Mouse (Mus musculus) mesoderm, embryonic 11.5 days (tissue): Measurements from ENCODE around the gene Pomgnt2.
A peak's percentile ranks its signal among the peaks of the same experiment; 100 is the strongest.

Source experiments
- DNase-seq: peaks from one replicate; pipeline ENCODE4 v3.0.0-alpha.2; 2012; ENCODE audit warnings: low read depth, low spot score

The Pomgnt2 gene

DNA sequence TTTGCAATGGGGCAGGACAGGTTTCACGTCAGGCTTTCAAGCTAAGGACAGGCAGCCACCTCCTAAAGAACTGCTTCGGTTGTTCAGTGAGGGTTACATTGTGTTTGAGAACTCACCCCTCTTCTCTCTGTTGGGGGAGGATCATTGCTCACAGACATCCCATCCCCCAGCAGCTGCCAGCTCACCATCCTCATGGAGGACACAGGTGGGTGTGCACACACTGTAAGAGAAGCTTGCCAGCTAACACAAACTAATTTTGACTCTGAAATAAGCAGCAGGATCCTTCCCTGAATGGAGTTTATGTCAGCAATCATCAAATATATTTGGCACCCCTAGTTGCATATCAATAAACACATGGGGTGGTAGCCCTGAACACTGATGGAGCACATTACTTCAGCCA lies 15.9 kb upstream of the Pomgnt2 start:
- DNase-seq = no peak

DNA sequence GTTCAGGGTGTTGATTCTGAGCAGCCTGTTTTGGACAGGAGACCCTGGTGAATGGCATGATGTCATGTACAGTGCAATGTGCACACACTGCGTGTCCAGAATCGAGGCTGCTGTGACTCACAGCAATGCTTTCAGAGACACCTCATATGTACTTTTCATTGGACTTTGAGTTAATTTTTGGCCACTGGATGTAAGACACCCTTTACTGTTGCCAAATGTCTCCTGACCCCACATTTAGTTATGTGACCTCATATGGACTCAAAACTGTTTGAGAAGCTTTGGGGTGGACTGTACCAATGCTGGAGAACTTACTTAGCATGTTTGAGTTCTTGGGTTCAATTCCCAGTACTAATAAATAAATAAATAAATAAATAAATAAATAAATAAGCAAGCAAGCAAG lies 13.8 kb upstream of the Pomgnt2 start:
- DNase-seq = no peak

DNA sequence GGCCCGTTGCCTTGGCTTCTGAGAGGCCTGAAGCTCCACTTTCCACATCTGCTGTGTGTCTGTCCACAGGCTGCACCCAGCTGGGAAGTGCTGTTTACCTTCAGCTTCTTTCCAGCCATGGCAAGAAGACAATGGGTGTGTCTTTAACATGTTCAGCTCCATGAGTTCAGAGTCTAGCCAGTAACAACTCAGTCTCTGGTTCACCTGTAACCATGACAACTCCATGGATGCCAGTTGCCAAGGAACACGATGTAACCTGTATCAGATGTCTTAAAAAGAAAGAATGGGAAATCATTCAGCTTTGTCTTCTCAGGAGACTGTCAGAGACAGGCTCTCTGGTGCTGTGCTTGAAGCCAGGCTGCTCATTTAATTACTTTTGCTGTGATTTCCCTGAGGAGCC lies 12.0 kb upstream of the Pomgnt2 start:
- DNase-seq = no peak

DNA sequence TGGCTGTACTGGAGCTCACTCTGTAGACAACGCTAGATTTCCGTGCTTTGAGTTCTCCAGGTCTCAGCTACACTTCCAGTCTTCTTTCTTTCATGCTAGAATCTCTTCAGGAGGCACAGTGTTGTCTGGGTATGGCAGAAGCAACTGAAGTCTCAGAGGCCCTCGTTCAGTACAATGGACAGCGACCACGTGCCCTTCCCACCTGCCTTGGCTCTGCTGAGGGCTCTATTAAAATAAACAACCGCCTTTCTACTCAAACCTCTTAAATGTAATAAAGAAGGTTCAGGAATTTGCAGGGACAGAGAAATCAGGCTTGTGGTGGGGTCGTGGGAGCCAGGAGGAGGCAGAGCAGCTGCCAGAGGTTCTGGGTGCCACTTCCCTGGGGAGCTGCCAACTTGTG lies 9.7 kb upstream of the Pomgnt2 start:
- peak; percentile 78 for DNase-seq

DNA sequence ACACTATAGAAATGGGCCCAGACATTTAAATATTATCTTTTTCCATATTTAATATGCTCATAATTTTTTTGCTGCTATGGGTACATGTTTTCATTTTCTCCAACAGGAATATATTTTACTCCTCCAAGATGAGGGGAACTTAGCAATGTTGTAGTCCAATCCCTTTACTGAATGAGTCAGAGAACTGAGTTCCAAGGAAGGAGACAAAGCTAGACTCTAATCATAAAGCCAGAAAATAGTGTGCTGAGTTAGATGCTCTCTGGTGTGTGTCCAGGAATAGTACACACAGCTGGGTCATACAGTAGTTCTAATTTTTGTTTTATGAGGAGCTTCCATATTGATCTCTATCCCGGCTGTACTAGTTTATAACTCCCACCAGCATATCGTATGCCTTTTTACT lies 9.3 kb upstream of the Pomgnt2 start:
- DNase-seq = no peak

DNA sequence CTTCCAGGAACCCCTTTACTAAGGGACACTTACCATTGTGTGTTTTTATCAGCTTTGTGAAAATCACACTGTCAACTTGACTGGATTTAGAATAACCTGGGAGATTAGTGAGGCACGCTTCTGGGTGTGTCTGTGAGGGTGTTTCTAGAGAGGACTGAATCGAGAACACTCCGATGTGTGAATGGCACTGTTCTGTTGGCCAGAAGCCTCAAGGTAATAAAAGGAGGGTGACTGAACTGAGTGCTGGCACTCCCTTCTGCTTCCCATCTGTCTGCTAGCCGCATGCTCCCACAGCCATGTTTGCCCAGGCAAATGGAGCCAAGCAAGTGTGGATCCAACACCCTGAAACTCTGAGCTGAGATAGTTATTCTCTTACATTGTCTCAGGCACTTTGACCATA lies 1.1 kb upstream of the Pomgnt2 start:
- DNase-seq = no peak

DNA sequence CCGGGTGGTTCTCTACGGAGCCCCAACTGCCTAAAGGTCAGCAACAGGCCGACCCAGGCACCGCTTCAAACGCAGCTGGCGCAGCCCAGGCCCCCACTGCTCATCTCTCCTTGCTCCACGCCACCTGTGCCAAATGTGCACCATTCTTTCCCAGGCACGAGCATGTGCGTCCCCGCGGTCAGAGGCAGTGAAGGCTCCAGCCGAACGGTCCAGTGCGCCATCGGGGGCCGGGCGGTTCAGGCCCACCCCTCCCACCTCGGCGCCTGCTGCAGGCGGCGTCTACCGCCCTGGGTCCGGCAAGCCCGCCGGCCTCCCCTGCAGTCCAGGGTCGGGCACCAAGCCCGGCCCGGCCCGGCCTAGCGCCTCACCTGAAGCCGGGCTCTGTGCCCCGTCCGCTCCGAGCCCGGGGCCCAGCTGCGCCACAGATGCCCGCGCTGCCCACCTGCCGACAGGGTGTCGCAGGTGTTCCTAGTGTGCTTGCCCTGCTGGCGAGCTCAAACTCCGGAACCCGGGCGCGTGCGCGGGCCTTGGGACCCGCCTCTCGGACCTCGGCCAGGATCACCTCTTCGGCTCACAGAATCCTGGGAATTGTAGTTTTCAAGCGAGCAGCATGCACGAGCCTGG lies 1.3 kb downstream of the Pomgnt2 start:
- DNase-seq = peak; percentile 78

DNA sequence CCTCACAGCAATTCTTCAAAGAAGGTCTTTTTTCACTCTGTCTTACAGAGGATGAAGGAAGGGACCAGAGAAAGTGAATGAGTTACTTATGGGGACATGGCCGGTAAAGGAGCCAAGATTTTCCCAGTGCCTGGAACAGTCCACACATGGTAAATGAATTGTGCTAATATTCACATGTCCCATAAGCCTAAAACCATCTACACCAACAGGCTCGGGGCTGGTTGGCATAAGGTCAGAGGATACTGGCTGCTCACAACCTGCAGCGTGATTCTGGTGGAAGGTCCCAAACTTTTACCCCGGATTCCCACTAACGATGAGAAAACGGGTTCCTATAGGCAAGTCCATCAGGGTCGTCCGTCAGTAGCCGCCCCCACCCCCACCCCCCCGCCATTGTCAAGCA lies 1.8 kb downstream of the Pomgnt2 start:
- no peak for DNase-seq

DNA sequence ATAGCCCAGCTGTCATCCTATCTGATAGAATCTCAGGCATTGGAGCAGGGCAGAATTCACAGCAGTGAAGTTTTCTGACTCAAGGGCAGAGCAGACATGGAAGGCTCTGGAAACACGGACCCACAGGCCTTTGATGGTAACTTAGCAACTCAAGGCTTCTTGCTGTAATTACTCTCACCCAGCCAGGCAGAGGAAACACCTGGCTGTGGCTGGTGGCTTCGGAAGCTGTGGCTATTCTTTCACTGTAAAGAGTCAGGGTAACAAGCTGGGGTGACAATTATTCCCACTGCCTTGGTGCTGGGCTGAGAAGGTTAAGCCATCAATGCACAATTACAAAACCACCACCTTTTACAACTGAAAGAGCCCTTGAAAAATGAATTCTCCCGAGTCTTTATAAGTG lies 3.9 kb downstream of the Pomgnt2 start:
- no peak for DNase-seq

DNA sequence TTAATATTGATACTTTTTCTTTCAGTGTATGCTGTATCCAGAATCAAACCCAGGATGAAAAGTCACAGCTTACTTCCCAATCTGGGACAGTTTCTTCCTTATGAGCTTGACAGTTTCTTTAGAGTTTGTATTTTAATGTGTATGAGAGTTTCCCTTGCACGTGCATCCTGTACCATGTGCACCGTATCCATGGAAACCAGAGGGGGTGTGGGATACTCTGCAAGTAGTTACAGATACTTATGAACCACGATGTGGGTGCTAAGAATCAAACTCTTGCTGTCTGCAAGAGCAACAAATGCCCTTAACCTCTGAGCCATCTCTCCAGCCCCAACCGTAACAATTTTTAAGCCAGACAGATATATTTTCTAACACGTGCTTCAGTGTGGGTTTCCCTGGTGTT lies 5.9 kb downstream of the Pomgnt2 start:
- no peak for DNase-seq

DNA sequence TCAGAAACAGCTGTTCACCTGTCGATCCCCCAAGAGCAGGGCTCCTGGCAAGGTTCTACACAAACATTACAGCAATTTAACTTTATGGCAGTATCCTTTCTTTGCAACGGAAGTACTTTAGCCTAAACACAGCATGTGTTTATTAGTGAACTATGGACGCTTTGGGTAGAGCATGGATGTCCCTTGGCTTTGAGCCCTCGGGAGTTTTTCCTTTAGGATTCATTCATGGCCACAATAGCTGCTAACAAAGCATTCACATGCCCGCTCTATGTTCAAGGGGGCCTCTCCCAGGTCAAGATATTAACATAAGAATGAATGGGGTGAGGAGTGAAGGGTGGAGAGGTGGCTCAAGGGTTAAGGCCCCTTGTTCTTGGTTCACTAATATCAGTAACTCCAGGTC lies 7.4 kb downstream of the Pomgnt2 start:
- no peak for DNase-seq

DNA sequence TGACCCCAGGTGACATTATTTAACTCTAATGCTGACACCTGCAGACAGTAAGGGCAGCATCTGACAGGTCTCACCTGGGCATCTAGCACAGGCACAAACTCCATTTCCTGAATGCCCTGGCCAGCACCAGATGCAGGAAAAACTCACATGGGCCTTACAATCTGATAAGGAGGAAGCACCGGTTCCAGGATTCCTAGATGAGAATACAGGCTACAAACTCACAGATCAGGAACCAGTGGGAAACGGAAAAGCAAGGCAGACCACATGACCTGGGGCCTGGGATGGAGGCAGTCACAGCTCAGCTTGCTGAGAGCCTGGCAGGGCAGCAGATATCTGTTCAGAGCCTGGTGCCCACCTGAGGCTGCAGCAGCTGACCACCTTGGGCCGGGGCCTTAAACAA lies 8.0 kb downstream of the Pomgnt2 start:
- DNase-seq = no peak

DNA sequence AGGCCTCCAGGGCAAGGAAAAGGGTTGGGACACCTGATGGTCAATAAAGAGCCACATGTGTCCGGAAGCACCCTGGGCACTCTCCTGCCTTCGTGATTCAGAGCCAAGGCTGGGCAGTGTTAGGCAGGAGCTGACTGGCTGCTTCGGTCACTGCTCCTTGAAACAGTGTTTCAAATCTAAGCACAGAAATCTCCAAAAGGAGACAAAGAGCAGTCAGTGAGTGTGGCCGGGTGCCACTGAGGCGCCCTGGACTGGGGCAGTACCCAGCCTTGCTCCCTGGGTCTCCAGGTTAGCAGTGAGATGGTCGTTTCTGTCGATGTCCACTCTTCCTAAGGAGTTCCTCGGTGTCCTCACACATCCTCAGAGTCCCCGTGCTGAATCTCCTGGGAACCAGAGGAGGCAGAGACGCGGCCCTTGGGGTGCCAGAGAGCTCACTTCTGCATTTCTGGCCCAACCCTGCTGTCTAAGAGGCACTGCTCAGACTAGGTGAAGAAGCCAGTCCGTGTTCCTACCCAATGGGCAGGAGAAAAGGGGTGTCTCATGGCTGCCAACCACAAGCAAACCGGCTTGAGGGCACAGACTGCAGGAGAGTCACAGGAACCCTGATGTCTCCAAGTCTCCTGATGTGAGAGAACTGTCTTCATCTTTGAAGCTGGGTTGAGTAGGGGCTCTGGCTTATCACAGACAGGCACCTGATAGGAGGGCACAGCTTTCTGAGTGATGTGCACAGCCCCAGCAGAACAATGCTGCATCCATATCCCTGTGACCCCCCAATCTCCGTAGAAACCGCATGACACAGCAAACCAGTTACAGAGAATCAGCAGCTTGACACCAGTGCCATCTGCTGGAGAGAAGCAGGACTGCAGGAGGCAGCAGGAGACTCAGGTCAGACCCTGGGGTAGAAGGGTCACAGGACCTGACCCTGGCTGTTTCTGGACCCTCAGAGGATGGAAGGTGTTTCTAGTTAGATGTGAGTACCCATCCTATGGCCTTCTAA lies 12.1 kb downstream of the Pomgnt2 start:
- peak; percentile 78 for DNase-seq

DNA sequence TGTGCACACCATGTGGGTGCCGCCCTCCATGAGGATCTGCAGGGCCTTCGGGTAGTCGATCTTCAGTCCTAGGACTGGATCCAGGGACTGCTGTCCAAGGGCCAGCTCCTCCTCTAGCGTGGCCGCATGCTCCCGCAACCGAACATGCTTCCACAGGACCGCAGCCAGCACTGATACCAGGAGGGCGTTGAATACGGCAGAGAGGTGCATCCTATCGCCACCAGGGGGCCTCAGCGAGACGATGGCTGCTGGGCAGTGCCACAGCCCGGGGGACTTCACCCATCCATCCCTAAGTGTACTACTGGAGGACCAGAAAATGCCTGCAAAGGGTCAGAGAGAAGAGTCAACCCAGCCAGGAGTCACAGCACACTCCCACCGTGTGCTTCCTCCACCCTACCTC lies 13.4 kb downstream of the Pomgnt2 start:
- DNase-seq = peak; percentile 68

DNA sequence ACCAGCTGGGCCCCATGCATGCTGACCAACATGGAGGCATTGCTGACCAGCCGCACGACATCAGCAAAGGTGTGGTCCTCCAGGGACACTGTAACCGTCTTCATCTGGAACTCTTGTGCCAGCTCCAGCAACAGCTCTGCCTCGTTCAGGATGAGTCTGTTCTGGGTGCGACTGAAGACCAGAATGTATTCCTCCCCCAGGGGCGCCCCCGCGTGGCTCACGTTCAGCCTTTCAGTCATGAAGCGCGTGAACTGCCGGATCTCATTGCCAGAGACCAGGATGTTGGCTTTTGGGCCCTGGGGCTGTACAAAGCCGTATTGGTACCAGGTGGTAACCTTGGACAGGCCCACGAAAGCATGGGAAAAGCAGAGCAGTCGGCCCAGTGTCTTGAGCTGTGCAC lies 14.2 kb downstream of the Pomgnt2 start:
- no peak for DNase-seq

DNA sequence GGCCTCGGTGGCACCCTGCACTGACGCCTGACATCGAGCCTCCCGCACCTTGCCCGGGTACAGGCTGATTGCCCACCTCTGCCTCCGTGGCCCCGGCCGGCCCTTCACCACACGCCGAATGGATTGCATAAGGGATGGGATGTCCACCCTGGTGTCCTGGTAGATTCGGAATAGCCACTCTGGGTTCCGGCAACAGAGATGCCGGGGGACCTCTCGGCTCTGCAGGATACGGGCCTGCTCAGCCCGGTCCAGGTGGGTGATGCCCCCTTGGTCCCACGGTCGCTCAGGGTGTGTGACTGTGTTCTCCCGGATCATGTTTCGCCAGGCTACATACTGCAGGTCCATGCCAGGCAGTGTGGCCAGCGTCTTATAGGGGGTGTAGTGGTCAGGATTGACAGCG lies 14.7 kb downstream of the Pomgnt2 start:
- no peak for DNase-seq

DNA sequence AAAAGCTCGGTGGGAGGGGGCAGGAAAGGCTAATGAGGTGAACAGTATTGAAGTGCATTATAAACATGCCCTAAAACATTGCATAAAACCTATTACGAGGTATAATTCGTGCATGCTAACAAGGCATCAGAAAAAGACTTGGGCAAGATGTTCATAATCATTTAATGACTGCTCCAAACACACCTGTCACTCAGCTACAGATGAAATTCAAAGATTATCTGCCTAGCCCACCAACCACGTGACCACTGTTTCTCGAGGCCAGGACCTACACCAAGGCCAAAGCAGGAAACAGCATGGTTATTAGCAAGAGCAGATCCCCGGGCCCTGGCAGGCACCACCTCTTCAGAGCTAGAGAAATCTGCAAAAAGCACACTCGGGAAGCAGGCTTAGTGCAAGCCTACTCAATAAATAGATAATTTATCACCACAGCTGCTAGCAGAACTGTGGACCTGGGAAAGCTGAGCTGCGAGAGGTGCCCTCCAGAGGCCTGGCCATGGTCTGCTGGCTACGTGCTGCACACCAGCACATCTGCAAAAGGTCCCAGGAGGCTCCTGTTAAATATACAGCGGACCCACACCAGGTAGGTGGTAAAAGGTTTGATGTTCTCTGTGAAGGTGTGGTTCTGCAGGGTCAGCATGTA lies 15.3 kb downstream of the Pomgnt2 start:
- no peak for DNase-seq

DNA sequence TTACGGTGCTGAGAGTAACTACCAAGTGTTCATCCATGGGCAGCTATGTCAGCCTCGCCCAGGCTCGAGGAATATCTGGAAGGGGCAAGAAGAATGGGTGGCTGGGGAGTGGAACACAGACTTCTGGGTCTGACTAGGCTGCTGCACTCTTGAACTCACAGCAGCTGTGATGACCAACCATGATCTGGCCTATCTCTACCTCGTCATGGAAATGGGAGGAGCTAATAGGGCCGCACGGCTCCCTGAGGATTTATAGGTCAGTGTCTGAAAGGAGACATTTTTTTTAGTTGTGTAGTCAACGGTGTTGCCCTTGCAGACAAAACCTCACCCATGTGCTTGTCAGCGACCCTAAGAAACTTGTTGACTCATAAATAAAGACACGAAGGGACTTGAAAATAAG lies 15.9 kb downstream of the Pomgnt2 start:
- DNase-seq = no peak

DNA sequence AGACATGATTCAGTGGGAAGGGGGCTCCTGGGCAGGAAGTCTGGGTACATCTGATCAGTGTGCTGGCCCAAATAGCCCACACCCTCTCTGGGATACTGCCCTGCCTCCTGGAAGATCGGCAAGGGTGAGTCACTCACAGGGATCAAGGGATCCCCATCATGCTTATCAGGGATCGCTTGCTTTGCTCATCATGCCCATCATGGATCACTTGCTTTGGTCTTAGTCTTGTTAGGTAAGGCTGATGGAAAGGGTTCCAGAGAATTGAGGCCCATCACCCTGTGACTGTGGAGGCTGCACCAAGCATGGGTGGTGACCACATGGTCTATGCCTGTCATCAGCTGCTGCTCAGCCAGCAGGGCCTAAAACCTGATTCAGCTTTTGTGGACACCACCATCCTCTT lies 21.6 kb downstream of the Pomgnt2 start:
- no peak for DNase-seq

DNA sequence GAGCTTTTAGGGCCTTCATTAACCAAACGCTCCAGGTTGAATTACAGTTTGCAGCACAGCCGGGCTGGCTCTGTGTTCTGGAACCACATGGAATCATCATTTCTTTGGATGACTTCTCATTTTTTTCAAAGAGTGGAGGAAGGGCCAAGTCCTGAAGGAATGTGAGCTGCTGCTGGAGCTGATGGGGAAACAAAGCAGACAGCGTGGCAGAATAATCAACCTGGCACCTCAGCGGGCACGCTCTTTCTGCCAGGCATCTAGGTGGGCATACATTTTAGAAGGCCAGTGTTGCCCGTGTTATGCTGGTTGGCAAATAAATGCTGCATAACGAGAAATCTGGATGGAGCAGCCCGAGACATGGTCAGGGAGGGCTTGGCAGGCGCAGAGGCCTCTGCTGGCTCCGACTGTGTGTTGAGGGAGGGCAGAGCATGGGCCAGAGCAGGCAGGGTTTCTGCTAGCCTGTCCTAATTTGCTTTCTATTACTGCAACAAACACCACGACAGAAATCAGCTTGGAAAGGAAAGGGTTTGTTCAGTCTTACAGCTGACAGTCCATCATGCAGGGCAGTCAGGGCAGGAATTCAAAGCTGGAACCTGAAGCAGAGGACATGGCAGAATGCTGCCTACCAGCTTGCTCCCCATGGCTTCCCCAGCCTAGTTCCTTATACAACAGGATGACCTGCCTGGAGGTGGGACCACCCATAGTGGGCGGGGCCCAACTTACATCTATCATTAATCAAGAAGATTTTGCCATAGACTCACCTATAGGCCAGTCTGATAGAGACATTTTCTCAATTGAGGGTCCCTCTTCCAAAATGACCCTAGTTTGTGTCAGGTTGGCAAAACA lies 22.5 kb downstream of the Pomgnt2 start:
- DNase-seq = no peak

DNA sequence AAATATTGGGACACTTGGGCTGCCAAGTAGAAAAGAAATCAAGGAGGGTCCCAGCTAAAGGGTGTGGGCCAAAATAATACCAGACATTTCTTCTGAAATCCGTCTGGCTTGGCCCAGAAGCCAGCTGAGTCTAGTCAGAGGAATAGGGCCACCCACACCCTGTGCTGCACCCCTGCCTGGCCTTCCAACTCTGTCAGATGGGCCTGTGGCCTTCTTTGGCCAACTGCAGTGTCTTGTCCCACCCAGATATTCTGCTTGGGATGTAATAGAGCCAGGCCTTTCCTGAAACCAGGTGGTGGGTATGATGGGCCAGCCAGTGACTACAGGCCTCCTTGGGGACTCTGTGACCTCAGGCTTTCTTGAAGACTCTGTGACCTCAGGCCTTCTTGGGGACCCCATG lies 23.7 kb downstream of the Pomgnt2 start:
- DNase-seq = no peak
